Mouse (Mus musculus): ENCODE measurements around the gene Dync2li1. TPM values are rescaled to one million over a fixed set of nuclear protein-coding genes. Genes with fewer than 3 reads are reported as not detected.

Gene Dync2li1
- polyA plus RNA-seq, 1 experiment, result 5.4 TPM

GRCm38 (mm10) chr17:84646477-84646876 lies 20.2 kb downstream of the Dync2li1 start:
- Histone ChIP-seq H3K27ac (replicated peaks; ENCODE audit: low read depth, low read length) (no peak overlapping the region), H3K4me3 (ENCODE audit: insufficient read depth, low read depth, low read length) (no peak overlapping the region), H3K4me1 (ENCODE audit: control insufficient read depth, insufficient read depth, insufficient read length, low read length) (no peaks in the 10 kb centered on the region)

- no peak overlapping the region for H3K27ac ChIP-seq (replicated peaks; ENCODE audit: low read depth, low read length)
- H3K4me1 ChIP-seq (ENCODE audit: control insufficient read depth, insufficient read depth, insufficient read length, low read length), result no peaks in the 10 kb centered on the region
- H3K4me3 ChIP-seq (ENCODE audit: insufficient read depth, low read depth, low read length), result no peak overlapping the region
Observed at GRCm38 (mm10) chr17:84647630-84648029, 21.3 kb downstream of the Dync2li1 start.

GRCm38 (mm10) chr17:84650302-84651017 lies 24.2 kb downstream of the Dync2li1 start:
- no peak overlapping the region for H3K27ac ChIP-seq (replicated peaks; ENCODE audit: low read depth, low read length)
- no peak overlapping the region for H3K4me3 ChIP-seq (ENCODE audit: insufficient read depth, low read depth, low read length)
- H3K4me1 ChIP-seq (ENCODE audit: control insufficient read depth, insufficient read depth, insufficient read length, low read length), result no peaks in the 10 kb centered on the region

- Histone ChIP-seq H3K4me1 (ENCODE audit: control insufficient read depth, insufficient read depth, insufficient read length, low read length) (no peaks in the 10 kb centered on the region), H3K4me3 (ENCODE audit: insufficient read depth, low read depth, low read length) (no peak overlapping the region), H3K27ac (replicated peaks; ENCODE audit: low read depth, low read length) (no peak overlapping the region)
Observed at GRCm38 (mm10) chr17:84653544-84653943, 27.2 kb downstream of the Dync2li1 start.

- H3K4me1 ChIP-seq (ENCODE audit: control insufficient read depth, insufficient read depth, insufficient read length, low read length), result no peaks in the 10 kb centered on the region
- H3K27ac ChIP-seq (replicated peaks; ENCODE audit: low read depth, low read length), result no peak overlapping the region
- H3K4me3 ChIP-seq (ENCODE audit: insufficient read depth, low read depth, low read length), result no peak overlapping the region
Observed at GRCm38 (mm10) chr17:84656205-84656604, 29.9 kb downstream of the Dync2li1 start.

GRCm38 (mm10) chr17:84656653-84657421 lies 30.5 kb downstream of the Dync2li1 start:
- no peak overlapping the region for H3K4me3 ChIP-seq (ENCODE audit: insufficient read depth, low read depth, low read length)
- no peak overlapping the region for H3K27ac ChIP-seq (replicated peaks; ENCODE audit: low read depth, low read length)
- no peaks in the 10 kb centered on the region for H3K4me1 ChIP-seq (ENCODE audit: control insufficient read depth, insufficient read depth, insufficient read length, low read length)

- Histone ChIP-seq H3K27ac (replicated peaks; ENCODE audit: low read depth, low read length) (no peak overlapping the region), H3K4me1 (ENCODE audit: control insufficient read depth, insufficient read depth, insufficient read length, low read length) (no peaks in the 10 kb centered on the region), H3K4me3 (ENCODE audit: insufficient read depth, low read depth, low read length) (no peak overlapping the region)
Observed at GRCm38 (mm10) chr17:84657422-84657732, 31.1 kb downstream of the Dync2li1 start.

GRCm38 (mm10) chr17:84657782-84658181 lies 31.5 kb downstream of the Dync2li1 start:
- H3K4me3 ChIP-seq (ENCODE audit: insufficient read depth, low read depth, low read length), result no peak overlapping the region
- no peak overlapping the region for H3K27ac ChIP-seq (replicated peaks; ENCODE audit: low read depth, low read length)
- H3K4me1 ChIP-seq (ENCODE audit: control insufficient read depth, insufficient read depth, insufficient read length, low read length), result no peaks in the 10 kb centered on the region

GRCm38 (mm10) chr17:84658195-84658594 lies 31.9 kb downstream of the Dync2li1 start:
- H3K27ac ChIP-seq (replicated peaks; ENCODE audit: low read depth, low read length), result no peak overlapping the region
- H3K4me3 ChIP-seq (ENCODE audit: insufficient read depth, low read depth, low read length), result no peak overlapping the region
- H3K4me1 ChIP-seq (ENCODE audit: control insufficient read depth, insufficient read depth, insufficient read length, low read length), result no peaks in the 10 kb centered on the region

GRCm38 (mm10) chr17:84658951-84659350 lies 32.7 kb downstream of the Dync2li1 start:
- Histone ChIP-seq H3K4me3 (ENCODE audit: insufficient read depth, low read depth, low read length) (no peak overlapping the region), H3K27ac (replicated peaks; ENCODE audit: low read depth, low read length) (no peak overlapping the region), H3K4me1 (ENCODE audit: control insufficient read depth, insufficient read depth, insufficient read length, low read length) (no peaks in the 10 kb centered on the region)

GRCm38 (mm10) chr17:84665053-84665452 lies 38.8 kb downstream of the Dync2li1 start:
- Histone ChIP-seq H3K4me1 (ENCODE audit: control insufficient read depth, insufficient read depth, insufficient read length, low read length) (no peaks in the 10 kb centered on the region), H3K27ac (replicated peaks; ENCODE audit: low read depth, low read length) (no peak overlapping the region), H3K4me3 (ENCODE audit: insufficient read depth, low read depth, low read length) (no peak overlapping the region)

- Histone ChIP-seq H3K4me1 (ENCODE audit: control insufficient read depth, insufficient read depth, insufficient read length, low read length) (no peaks in the 10 kb centered on the region), H3K27ac (replicated peaks; ENCODE audit: low read depth, low read length) (no peak overlapping the region), H3K4me3 (ENCODE audit: insufficient read depth, low read depth, low read length) (no peak overlapping the region)
Observed at GRCm38 (mm10) chr17:84665691-84666090, 39.4 kb downstream of the Dync2li1 start.

GRCm38 (mm10) chr17:84667848-84668247 lies 41.6 kb downstream of the Dync2li1 start:
- Histone ChIP-seq H3K4me3 (ENCODE audit: insufficient read depth, low read depth, low read length) (no peak overlapping the region), H3K27ac (replicated peaks; ENCODE audit: low read depth, low read length) (no peak overlapping the region), H3K4me1 (ENCODE audit: control insufficient read depth, insufficient read depth, insufficient read length, low read length) (no peaks in the 10 kb centered on the region)

GRCm38 (mm10) chr17:84672376-84673369 lies 46.4 kb downstream of the Dync2li1 start:
- Histone ChIP-seq H3K27ac (replicated peaks; ENCODE audit: low read depth, low read length) (no peak overlapping the region), H3K4me3 (ENCODE audit: insufficient read depth, low read depth, low read length) (no peak overlapping the region), H3K4me1 (ENCODE audit: control insufficient read depth, insufficient read depth, insufficient read length, low read length) (peaks cover 3% of the 10 kb centered on the region; the same call in 1 of the 2 replicates)

GRCm38 (mm10) chr17:84674048-84674447 lies 47.8 kb downstream of the Dync2li1 start:
- Histone ChIP-seq H3K4me1 (ENCODE audit: control insufficient read depth, insufficient read depth, insufficient read length, low read length) (peaks cover 3% of the 10 kb centered on the region; the same call in 1 of the 2 replicates), H3K4me3 (ENCODE audit: insufficient read depth, low read depth, low read length) (no peak overlapping the region), H3K27ac (replicated peaks; ENCODE audit: low read depth, low read length) (no peak overlapping the region)
